Mouse (Mus musculus): ENCODE results near the gene Ctdsp2. TPM values are rescaled to one million over a fixed set of nuclear protein-coding genes. Genes with fewer than 3 reads are reported as not detected.

Ctdsp2 gene
- polyA plus RNA-seq, 2 experiments: 13.3 to 18.8 TPM

DNA sequence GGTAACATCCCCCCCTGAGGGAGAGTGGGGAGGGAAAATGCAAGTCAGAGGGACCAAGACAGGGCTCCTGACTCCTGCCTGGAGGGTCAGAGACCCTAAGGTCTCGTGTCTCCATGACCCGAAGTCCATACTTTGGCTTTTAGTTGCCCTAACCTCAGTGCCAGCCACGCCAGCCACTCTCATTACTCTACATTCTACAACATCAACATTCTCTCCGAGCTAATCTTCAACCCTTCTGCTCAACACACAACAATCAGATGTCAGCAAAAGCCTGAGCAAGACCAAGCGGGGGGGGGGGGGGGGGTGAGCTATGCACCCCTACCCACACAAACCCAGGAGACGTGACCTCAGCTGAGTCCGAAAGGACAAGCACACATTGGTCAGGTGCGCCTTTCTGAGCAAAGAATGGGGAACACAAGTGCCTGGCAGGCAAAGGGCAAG, 54.8 kb downstream of the Ctdsp2 start:
- no peak overlapping the region for H3K4me2 ChIP-seq (ENCODE audit: low read depth)
- H3K27ac ChIP-seq: no peak overlapping the region
- no peak for DNase-seq (ENCODE audit: low read depth in 3 of 3, low spot score in 3 of 3)
- no peak overlapping the region for H3K9ac ChIP-seq (replicated peaks)
- H3K27me3 ChIP-seq (ENCODE audit: control insufficient read depth, insufficient read depth, low read length): no peaks in the 10 kb centered on the region; the same call in 1 of the 2 replicates
- H3K4me1 ChIP-seq (replicated peaks; ENCODE audit: control insufficient read depth in 2 of 2, insufficient read depth in 2 of 2, low read length in 1 of 2): 0 out of 4 replicates have a peak, but pooled peaks cover 0 to 2% of the 10 kb centered on the region in 2 experiments
- ATAC-seq (ENCODE audit: insufficient read depth): no peak
- TF ChIP-seq CTCF (IDR thresholded peaks at IDR 0.05; ENCODE audit: low read depth) (no peak), EP300 (IDR thresholded peaks at IDR 0.05; ENCODE audit: low read depth) (no peak)
- no peaks in the 10 kb centered on the region for H3K9me3 ChIP-seq (ENCODE audit: control insufficient read depth, low read length)
- H3K4me3 ChIP-seq (ENCODE audit: insufficient read depth in 1 of 2, low read depth in 2 of 2, low read length in 2 of 2): no peak overlapping the region
- whole genome bisulfite sequencing (ENCODE audit: insufficient replicate concordance): 56% methylated on average over 8 of the region's 8 CpGs
- peaks cover 4% of the 10 kb centered on the region for H3K36me3 ChIP-seq (replicated peaks; ENCODE audit: control insufficient read depth, insufficient read depth, low read depth)

DNA sequence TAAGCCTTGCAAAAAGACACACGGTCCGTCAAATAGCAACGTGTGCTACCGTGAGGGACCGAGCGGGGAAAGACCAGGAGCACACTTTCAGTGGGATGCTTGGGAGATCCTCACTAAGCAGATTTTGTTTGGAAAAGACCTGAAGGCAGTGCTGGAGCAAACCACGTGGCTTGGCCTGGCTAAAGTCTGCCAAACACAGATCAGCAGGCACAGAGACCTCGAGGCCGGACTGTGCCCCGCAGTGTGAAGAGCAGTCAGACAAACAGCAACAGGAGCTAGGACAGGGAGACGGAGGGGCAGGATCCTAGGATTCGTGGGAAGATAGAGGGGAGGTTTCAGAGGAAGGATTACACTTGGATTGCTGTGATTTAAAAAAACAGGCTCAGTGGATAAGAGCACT, 57.8 kb downstream of the Ctdsp2 start:
- Histone ChIP-seq H3K4me2 (ENCODE audit: low read depth) (no peak overlapping the region), H3K27me3 (ENCODE audit: control insufficient read depth, insufficient read depth, low read length) (peaks cover 17% of the 10 kb centered on the region), H3K36me3 (replicated peaks; ENCODE audit: control insufficient read depth, insufficient read depth, low read depth) (no peaks in the 10 kb centered on the region), H3K4me1 (replicated peaks; ENCODE audit: control insufficient read depth in 2 of 2, insufficient read depth in 2 of 2, low read length in 1 of 2) (no peaks in the 10 kb centered on the region), H3K4me3 (ENCODE audit: insufficient read depth in 1 of 2, low read depth in 2 of 2, low read length in 2 of 2) (no peak overlapping the region), H3K27ac (no peak overlapping the region), H3K9ac (replicated peaks) (no peak overlapping the region), H3K9me3 (ENCODE audit: control insufficient read depth, low read length) (no peaks in the 10 kb centered on the region)
- TF ChIP-seq CTCF (IDR thresholded peaks at IDR 0.05; ENCODE audit: low read depth): no peak
- TF ChIP-seq EP300 (IDR thresholded peaks at IDR 0.05; ENCODE audit: low read depth): no peak
- WGBS (ENCODE audit: insufficient replicate concordance): 69% methylated on average over 12 of the region's 12 CpGs
- DNase-seq (ENCODE audit: low read depth in 3 of 3, low spot score in 3 of 3) (no peak), ATAC-seq (ENCODE audit: insufficient read depth) (no peak)

DNA sequence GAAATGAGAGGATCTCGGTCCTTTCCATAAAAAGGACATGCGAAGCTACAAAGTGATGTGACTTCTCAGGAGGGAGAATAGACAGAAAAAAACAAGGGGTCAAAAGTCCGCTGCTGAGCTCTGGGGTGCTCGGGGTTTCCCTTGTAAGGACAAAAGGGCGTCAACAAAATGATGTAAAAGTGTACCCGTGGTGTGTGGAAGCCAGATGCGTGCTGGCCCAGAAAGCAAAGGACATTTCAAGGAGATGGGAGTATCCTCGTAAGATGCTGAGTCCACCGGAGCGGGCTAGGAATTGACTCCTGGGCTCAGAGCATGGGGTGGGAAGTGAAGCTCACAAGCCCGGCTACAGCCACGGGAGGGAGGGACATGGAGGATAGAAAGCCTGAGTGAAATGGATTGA, 59.1 kb downstream of the Ctdsp2 start:
- no peak for DNase-seq (ENCODE audit: low read depth in 3 of 3, low spot score in 3 of 3)
- TF ChIP-seq EP300 (IDR thresholded peaks at IDR 0.05; ENCODE audit: low read depth) (no peak), CTCF (IDR thresholded peaks at IDR 0.05; ENCODE audit: low read depth) (no peak)
- no peak for ATAC-seq (ENCODE audit: insufficient read depth)

DNA sequence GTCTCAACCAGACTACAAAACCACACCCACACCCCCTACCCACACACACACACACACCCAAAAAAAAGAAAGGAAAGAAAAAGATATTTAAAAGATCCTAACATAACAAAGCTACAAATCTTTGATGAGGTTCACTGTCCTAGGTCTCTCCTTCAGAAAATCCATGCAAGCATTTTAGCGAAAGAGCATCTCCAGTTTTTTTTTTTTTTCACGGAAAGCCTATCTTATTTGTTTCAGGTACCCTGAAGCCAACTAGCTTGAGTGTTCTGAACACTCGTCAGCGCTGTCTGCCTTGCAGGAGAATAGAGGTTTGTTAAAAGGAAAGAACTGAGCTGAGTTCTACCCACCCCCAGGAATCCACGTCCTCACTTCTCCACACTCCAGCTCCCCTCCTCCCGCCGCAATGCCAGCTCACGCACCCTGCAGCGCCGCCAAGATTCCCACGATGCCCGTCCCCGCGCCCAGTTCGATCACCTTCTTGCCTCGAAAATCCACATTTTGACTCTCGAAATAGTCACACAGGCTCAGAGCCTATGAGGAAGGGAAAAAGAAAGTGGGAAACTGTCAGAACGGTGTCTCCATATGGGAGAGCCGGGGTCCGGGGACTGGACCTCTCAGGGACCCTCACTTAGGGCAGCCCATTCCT, 62.2 kb downstream of the Ctdsp2 start:
- Histone ChIP-seq H3K9ac (replicated peaks) (peak overlapping the region; percentile 50), H3K9me3 (ENCODE audit: control insufficient read depth, low read length) (no peaks in the 10 kb centered on the region), H3K4me1 (replicated peaks; ENCODE audit: control insufficient read depth in 2 of 2, insufficient read depth in 2 of 2, low read length in 1 of 2) (peaks cover 0 to 7% of the 10 kb centered on the region in 2 experiments; a peak in 3 of 4 replicates), H3K27ac (no peak overlapping the region), H3K4me2 (ENCODE audit: low read depth) (peak overlapping the region; percentile 89), H3K27me3 (ENCODE audit: control insufficient read depth, insufficient read depth, low read length) (peaks cover 20% of the 10 kb centered on the region), H3K36me3 (replicated peaks; ENCODE audit: control insufficient read depth, insufficient read depth, low read depth) (no peaks in the 10 kb centered on the region; the same call in 1 of the 2 replicates), H3K4me3 (ENCODE audit: insufficient read depth in 1 of 2, low read depth in 2 of 2, low read length in 2 of 2) (peak overlapping the region; percentile 60 to 66)
- DNase-seq (ENCODE audit: low read depth in 3 of 3, low spot score in 3 of 3) (no peak), ATAC-seq (ENCODE audit: insufficient read depth) (no peak)
- TF ChIP-seq EP300 (IDR thresholded peaks at IDR 0.05; ENCODE audit: low read depth): no peak
- no peak for TF ChIP-seq CTCF (IDR thresholded peaks at IDR 0.05; ENCODE audit: low read depth)
- WGBS (ENCODE audit: insufficient replicate concordance): 3% methylated on average over 20 of the region's 20 CpGs

More for the DNA sequence above, 59.1 kb downstream of the Ctdsp2 start:
- 64% methylated on average over 12 of the region's 12 CpGs for WGBS (ENCODE audit: insufficient replicate concordance)
- Histone ChIP-seq H3K4me1 (replicated peaks; ENCODE audit: control insufficient read depth in 2 of 2, insufficient read depth in 2 of 2, low read length in 1 of 2) (peaks cover 0 to 3% of the 10 kb centered on the region in 2 experiments; a peak in 3 of 4 replicates), H3K9ac (replicated peaks) (no peak overlapping the region), H3K9me3 (ENCODE audit: control insufficient read depth, low read length) (no peaks in the 10 kb centered on the region), H3K27me3 (ENCODE audit: control insufficient read depth, insufficient read depth, low read length) (peaks cover 20% of the 10 kb centered on the region), H3K4me3 (ENCODE audit: insufficient read depth in 1 of 2, low read depth in 2 of 2, low read length in 2 of 2) (no peak overlapping the region), H3K27ac (no peak overlapping the region), H3K4me2 (ENCODE audit: low read depth) (no peak overlapping the region), H3K36me3 (replicated peaks; ENCODE audit: control insufficient read depth, insufficient read depth, low read depth) (no peaks in the 10 kb centered on the region)

DNA sequence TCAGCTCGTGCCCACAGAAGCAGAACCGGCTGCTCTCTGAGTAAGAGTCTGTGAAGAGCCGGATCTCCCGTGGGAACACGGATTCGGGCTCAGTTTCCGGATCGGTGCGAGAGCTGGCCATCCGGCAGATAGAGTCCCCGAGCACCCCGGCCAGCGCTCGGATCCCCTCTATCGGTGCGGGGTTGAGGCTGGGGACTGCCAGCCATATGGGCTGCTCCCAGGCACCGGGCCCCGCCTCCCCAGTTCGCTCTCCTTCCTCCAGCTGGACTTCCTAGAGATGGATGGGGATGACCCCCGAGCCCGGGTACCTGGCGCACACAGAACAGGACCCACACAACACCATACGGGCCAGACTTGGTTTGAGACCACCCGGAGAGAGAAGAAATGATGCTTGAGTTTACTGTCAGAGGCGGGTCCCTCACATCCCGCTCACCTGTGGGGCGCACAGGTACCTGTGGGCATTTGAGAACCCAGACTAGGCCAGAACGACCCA, 62.8 kb downstream of the Ctdsp2 start, which contains the start of the genes Mettl1 and Eef1akmt3:
Gene Mettl1, plus strand, starts transcription at position 141 of the 493 bp plus-strand sequence.
Gene Eef1akmt3, minus strand, starts transcription at position 240 of the 493 bp plus-strand sequence.
- Histone ChIP-seq H3K27ac (no peak within 1 kb of the TSS), H3K4me2 (ENCODE audit: low read depth) (peak within 1 kb of the TSS; percentile 89), H3K9ac (replicated peaks) (peak within 1 kb of the TSS; percentile 50), H3K4me1 (replicated peaks; ENCODE audit: control insufficient read depth in 2 of 2, insufficient read depth in 2 of 2, low read length in 1 of 2) (peaks cover 0 to 7% of the 10 kb centered on the region in 2 experiments; a peak in 3 of 4 replicates), H3K27me3 (ENCODE audit: control insufficient read depth, insufficient read depth, low read length) (peaks cover 20% of the 10 kb centered on the region), H3K4me3 (ENCODE audit: insufficient read depth in 1 of 2, low read depth in 2 of 2, low read length in 2 of 2) (peak within 1 kb of the TSS; percentile 60 to 66), H3K36me3 (replicated peaks; ENCODE audit: control insufficient read depth, insufficient read depth, low read depth) (no peaks in the 10 kb centered on the region; the same call in 1 of the 2 replicates), H3K9me3 (ENCODE audit: control insufficient read depth, low read length) (no peaks in the 10 kb centered on the region)
- ATAC-seq (ENCODE audit: insufficient read depth) (peak; percentile 25), DNase-seq (ENCODE audit: low read depth in 3 of 3, low spot score in 3 of 3) (no peak)
- WGBS (ENCODE audit: insufficient replicate concordance): 0% methylated on average over 28 of the region's 28 CpGs
- TF ChIP-seq EP300 (IDR thresholded peaks at IDR 0.05; ENCODE audit: low read depth) (no peak), CTCF (IDR thresholded peaks at IDR 0.05; ENCODE audit: low read depth) (no peak)
